Mouse (Mus musculus): Measurements from ENCODE around the gene Enpp1. TPM values are rescaled to one million over a fixed set of nuclear protein-coding genes. Genes with fewer than 3 reads are reported as not detected.
"Not testable (repeated sequence)": the region's sequence is repeated elsewhere in the genome, so short reads cannot be mapped to it uniquely, and the experiment has no call there.

Gene Enpp1
- polyA plus RNA-seq, 1 experiment from 2014 or later: 1.2 TPM

GRCm38 (mm10) chr10:24621572-24621971 lies 90.4 kb downstream of the Enpp1 start:
- no peaks in the 10 kb centered on the region for H3K9me3 ChIP-seq (ENCODE audit: control insufficient read depth, low read length)

GRCm38 (mm10) chr10:24616572-24616971 lies 95.4 kb downstream of the Enpp1 start:
- ATAC-seq (ENCODE audit: low FRiP score): not testable (repeated sequence)

More at GRCm38 (mm10) chr10:24621572-24621971, 90.4 kb downstream of the Enpp1 start:
- no peaks in the 10 kb centered on the region for H3K27me3 ChIP-seq (ENCODE audit: control insufficient read depth, insufficient read depth, low read length)
- H3K4me1 ChIP-seq (ENCODE audit: control insufficient read depth, insufficient read depth, low read length): no peaks in the 10 kb centered on the region
- ATAC-seq (ENCODE audit: low FRiP score) (no peak), DNase-seq (ENCODE audit: low spot score, missing footprints) (peak; percentile 95)
- 41% methylated on average over 9 of the region's 9 CpGs for WGBS
- no peaks in the 10 kb centered on the region for H3K36me3 ChIP-seq (ENCODE audit: control insufficient read depth, insufficient read depth, low read length)
- H3K4me2 ChIP-seq: no peak overlapping the region
- no peak overlapping the region for H3K27ac ChIP-seq (ENCODE audit: low read depth, low read length)
- no peak overlapping the region for H3K9ac ChIP-seq (ENCODE audit: low read length)
- no peak overlapping the region for H3K4me3 ChIP-seq (ENCODE audit: low read depth, low read length)

GRCm38 (mm10) chr10:24615799-24616198 lies 96.2 kb downstream of the Enpp1 start:
- no peak overlapping the region for H3K4me3 ChIP-seq (ENCODE audit: low read depth, low read length)
- no peak for ATAC-seq (ENCODE audit: low FRiP score)
- H3K27ac ChIP-seq (ENCODE audit: low read depth, low read length): no peak overlapping the region
- H3K9ac ChIP-seq (ENCODE audit: low read length): no peak overlapping the region
- 81% methylated on average over 6 of the region's 6 CpGs for WGBS
- no peaks in the 10 kb centered on the region for H3K9me3 ChIP-seq (ENCODE audit: control insufficient read depth, low read length)
- no peaks in the 10 kb centered on the region for H3K4me1 ChIP-seq (ENCODE audit: control insufficient read depth, insufficient read depth, low read length)
- no peak for DNase-seq (ENCODE audit: low spot score, missing footprints)
- H3K4me2 ChIP-seq: no peak overlapping the region
- H3K36me3 ChIP-seq (ENCODE audit: control insufficient read depth, insufficient read depth, low read length): no peaks in the 10 kb centered on the region
- no peaks in the 10 kb centered on the region for H3K27me3 ChIP-seq (ENCODE audit: control insufficient read depth, insufficient read depth, low read length)

More at GRCm38 (mm10) chr10:24616572-24616971, 95.4 kb downstream of the Enpp1 start:
- not testable (repeated sequence) for H3K4me2 ChIP-seq; H3K27me3 ChIP-seq (ENCODE audit: control insufficient read depth, insufficient read depth, low read length); H3K4me1 ChIP-seq (ENCODE audit: control insufficient read depth, insufficient read depth, low read length); H3K4me3 ChIP-seq (ENCODE audit: low read depth, low read length); H3K9me3 ChIP-seq (ENCODE audit: control insufficient read depth, low read length); H3K27ac ChIP-seq (ENCODE audit: low read depth, low read length); H3K36me3 ChIP-seq (ENCODE audit: control insufficient read depth, insufficient read depth, low read length); DNase-seq (ENCODE audit: low spot score, missing footprints); H3K9ac ChIP-seq (ENCODE audit: low read length)
- WGBS: 86% methylated on average over 1 of the region's 1 CpGs

GRCm38 (mm10) chr10:24614726-24615125 lies 97.2 kb downstream of the Enpp1 start:
- Histone ChIP-seq H3K4me2 (no peak overlapping the region), H3K9ac (ENCODE audit: low read length) (no peak overlapping the region), H3K27me3 (ENCODE audit: control insufficient read depth, insufficient read depth, low read length) (no peaks in the 10 kb centered on the region), H3K4me3 (ENCODE audit: low read depth, low read length) (no peak overlapping the region), H3K4me1 (ENCODE audit: control insufficient read depth, insufficient read depth, low read length) (no peaks in the 10 kb centered on the region), H3K36me3 (ENCODE audit: control insufficient read depth, insufficient read depth, low read length) (no peaks in the 10 kb centered on the region), H3K27ac (ENCODE audit: low read depth, low read length) (no peak overlapping the region), H3K9me3 (ENCODE audit: control insufficient read depth, low read length) (no peaks in the 10 kb centered on the region)
- 85% methylated on average over 4 of the region's 4 CpGs for WGBS
- DNase-seq (ENCODE audit: low spot score, missing footprints) (peak; percentile 79), ATAC-seq (ENCODE audit: low FRiP score) (no peak)

- 87% methylated on average over 9 of the region's 9 CpGs for WGBS
- Histone ChIP-seq H3K27me3 (ENCODE audit: control insufficient read depth, insufficient read depth, low read length) (no peaks in the 10 kb centered on the region), H3K4me2 (no peak overlapping the region), H3K9ac (ENCODE audit: low read length) (no peak overlapping the region), H3K9me3 (ENCODE audit: control insufficient read depth, low read length) (no peaks in the 10 kb centered on the region), H3K4me1 (ENCODE audit: control insufficient read depth, insufficient read depth, low read length) (no peaks in the 10 kb centered on the region), H3K4me3 (ENCODE audit: low read depth, low read length) (no peak overlapping the region), H3K27ac (ENCODE audit: low read depth, low read length) (no peak overlapping the region), H3K36me3 (ENCODE audit: control insufficient read depth, insufficient read depth, low read length) (no peaks in the 10 kb centered on the region)
- ATAC-seq (ENCODE audit: low FRiP score) (no peak), DNase-seq (ENCODE audit: low spot score, missing footprints) (no peak)
Observed at GRCm38 (mm10) chr10:24609766-24610165, 102.2 kb downstream of the Enpp1 start.

- DNase-seq (ENCODE audit: low spot score, missing footprints) (no peak), ATAC-seq (ENCODE audit: low FRiP score) (no peak)
- Histone ChIP-seq H3K9ac (ENCODE audit: low read length) (no peak overlapping the region), H3K4me2 (no peak overlapping the region), H3K4me1 (ENCODE audit: control insufficient read depth, insufficient read depth, low read length) (no peaks in the 10 kb centered on the region), H3K4me3 (ENCODE audit: low read depth, low read length) (no peak overlapping the region), H3K9me3 (ENCODE audit: control insufficient read depth, low read length) (no peaks in the 10 kb centered on the region), H3K36me3 (ENCODE audit: control insufficient read depth, insufficient read depth, low read length) (no peaks in the 10 kb centered on the region), H3K27ac (ENCODE audit: low read depth, low read length) (no peak overlapping the region), H3K27me3 (ENCODE audit: control insufficient read depth, insufficient read depth, low read length) (no peaks in the 10 kb centered on the region)
- 85% methylated on average over 3 of the region's 3 CpGs for WGBS
Observed at GRCm38 (mm10) chr10:24609146-24609545, 102.8 kb downstream of the Enpp1 start.

GRCm38 (mm10) chr10:24603727-24604126 lies 108.2 kb downstream of the Enpp1 start:
- Histone ChIP-seq H3K4me2 (no peak overlapping the region), H3K4me1 (ENCODE audit: control insufficient read depth, insufficient read depth, low read length) (no peaks in the 10 kb centered on the region), H3K9me3 (ENCODE audit: control insufficient read depth, low read length) (no peaks in the 10 kb centered on the region), H3K36me3 (ENCODE audit: control insufficient read depth, insufficient read depth, low read length) (no peaks in the 10 kb centered on the region), H3K9ac (ENCODE audit: low read length) (no peak overlapping the region), H3K27ac (ENCODE audit: low read depth, low read length) (no peak overlapping the region), H3K27me3 (ENCODE audit: control insufficient read depth, insufficient read depth, low read length) (no peaks in the 10 kb centered on the region), H3K4me3 (ENCODE audit: low read depth, low read length) (no peak overlapping the region)
- DNase-seq (ENCODE audit: low spot score, missing footprints) (no peak), ATAC-seq (ENCODE audit: low FRiP score) (no peak)

- DNase-seq (ENCODE audit: low spot score, missing footprints): no peak
- Histone ChIP-seq H3K36me3 (ENCODE audit: control insufficient read depth, insufficient read depth, low read length) (no peaks in the 10 kb centered on the region), H3K9me3 (ENCODE audit: control insufficient read depth, low read length) (no peaks in the 10 kb centered on the region), H3K27me3 (ENCODE audit: control insufficient read depth, insufficient read depth, low read length) (no peaks in the 10 kb centered on the region), H3K4me1 (ENCODE audit: control insufficient read depth, insufficient read depth, low read length) (no peaks in the 10 kb centered on the region), H3K4me2 (no peak overlapping the region), H3K27ac (ENCODE audit: low read depth, low read length) (no peak overlapping the region), H3K9ac (ENCODE audit: low read length) (no peak overlapping the region), H3K4me3 (ENCODE audit: low read depth, low read length) (no peak overlapping the region)
- no peak for ATAC-seq (ENCODE audit: low FRiP score)
- WGBS: 87% methylated on average over 2 of the region's 2 CpGs
Observed at GRCm38 (mm10) chr10:24603035-24603434, 108.9 kb downstream of the Enpp1 start.

GRCm38 (mm10) chr10:24599802-24600201 lies 112.2 kb downstream of the Enpp1 start:
- ATAC-seq (ENCODE audit: low FRiP score): no peak
- H3K4me2 ChIP-seq: no peak overlapping the region
- DNase-seq (ENCODE audit: low spot score, missing footprints): no peak
- WGBS: 85% methylated on average over 5 of the region's 5 CpGs
- H3K9ac ChIP-seq (ENCODE audit: low read length): no peak overlapping the region
- H3K36me3 ChIP-seq (ENCODE audit: control insufficient read depth, insufficient read depth, low read length): no peaks in the 10 kb centered on the region
- no peaks in the 10 kb centered on the region for H3K27me3 ChIP-seq (ENCODE audit: control insufficient read depth, insufficient read depth, low read length)
- H3K27ac ChIP-seq (ENCODE audit: low read depth, low read length): no peak overlapping the region
- H3K4me3 ChIP-seq (ENCODE audit: low read depth, low read length): no peak overlapping the region
- H3K9me3 ChIP-seq (ENCODE audit: control insufficient read depth, low read length): no peaks in the 10 kb centered on the region
- H3K4me1 ChIP-seq (ENCODE audit: control insufficient read depth, insufficient read depth, low read length): peaks cover 6% of the 10 kb centered on the region

GRCm38 (mm10) chr10:24598693-24599092 lies 113.3 kb downstream of the Enpp1 start:
- Histone ChIP-seq H3K9me3 (ENCODE audit: control insufficient read depth, low read length) (no peaks in the 10 kb centered on the region), H3K4me3 (ENCODE audit: low read depth, low read length) (no peak overlapping the region), H3K9ac (ENCODE audit: low read length) (no peak overlapping the region), H3K27ac (ENCODE audit: low read depth, low read length) (no peak overlapping the region), H3K36me3 (ENCODE audit: control insufficient read depth, insufficient read depth, low read length) (no peaks in the 10 kb centered on the region), H3K4me1 (ENCODE audit: control insufficient read depth, insufficient read depth, low read length) (peaks cover 6% of the 10 kb centered on the region), H3K27me3 (ENCODE audit: control insufficient read depth, insufficient read depth, low read length) (no peaks in the 10 kb centered on the region), H3K4me2 (no peak overlapping the region)
- ATAC-seq (ENCODE audit: low FRiP score) (no peak), DNase-seq (ENCODE audit: low spot score, missing footprints) (no peak)
- 85% methylated on average over 6 of the region's 6 CpGs for WGBS

All from midbrain, embryonic 11.5 days (tissue).